Mouse (Mus musculus) ES-E14 (cell line): ENCODE measurements around the gene Cdkl1.

Source experiments
- CHD2 ChIP-seq: IDR thresholded peaks from 2 replicates; pipeline ENCODE4 v1.6.1; 2014; ENCODE audit warnings: mild to moderate bottlenecking, low read depth, low read length, inconsistent platforms
- MAFK ChIP-seq: IDR thresholded peaks from 2 replicates; pipeline ENCODE4 v1.6.1; 2014; ENCODE audit warnings: mild to moderate bottlenecking, low read depth, low read length, inconsistent platforms; ENCODE audit not compliant: insufficient read depth

- TF ChIP-seq MAFK: no peak
- TF ChIP-seq CHD2: no peak
These were observed 92.7 kb downstream of the Cdkl1 start for GRCm38 (mm10) chr12:69698352-69698751.
